Mouse (Mus musculus): Measurements from ENCODE around the gene Slc22a23.

Slc22a23 gene

DNA sequence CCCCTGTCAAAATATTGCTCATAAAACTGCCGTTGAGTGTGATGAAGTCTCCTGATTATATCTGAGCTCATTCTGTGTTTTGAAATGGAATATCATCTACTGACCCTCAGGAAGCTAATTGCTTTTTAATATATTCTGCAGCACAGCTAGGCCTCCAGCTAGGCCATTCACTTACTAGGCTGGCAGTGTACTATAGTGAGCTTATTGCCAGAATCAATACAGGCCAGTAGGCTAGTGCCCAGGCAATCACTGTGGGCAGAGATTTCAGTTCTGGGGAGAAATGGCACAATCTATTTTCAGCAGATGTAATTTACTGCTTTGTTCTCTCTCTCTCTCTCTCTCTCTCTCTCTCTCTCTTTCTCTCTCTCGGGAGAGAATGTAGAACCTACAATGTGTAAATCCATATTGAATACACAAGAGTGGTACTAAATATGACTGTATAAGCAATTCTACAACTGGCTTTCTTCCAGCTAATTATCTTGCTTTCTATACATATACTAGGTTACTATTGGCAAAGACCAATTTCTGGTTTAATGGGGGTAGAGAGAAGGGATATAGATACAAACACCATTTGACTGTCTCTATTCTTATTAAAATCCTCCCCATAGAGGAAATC is 75.5 kb downstream of the Slc22a23 start:
- DNase-seq (ENCODE audit: low read depth) = no peak

DNA sequence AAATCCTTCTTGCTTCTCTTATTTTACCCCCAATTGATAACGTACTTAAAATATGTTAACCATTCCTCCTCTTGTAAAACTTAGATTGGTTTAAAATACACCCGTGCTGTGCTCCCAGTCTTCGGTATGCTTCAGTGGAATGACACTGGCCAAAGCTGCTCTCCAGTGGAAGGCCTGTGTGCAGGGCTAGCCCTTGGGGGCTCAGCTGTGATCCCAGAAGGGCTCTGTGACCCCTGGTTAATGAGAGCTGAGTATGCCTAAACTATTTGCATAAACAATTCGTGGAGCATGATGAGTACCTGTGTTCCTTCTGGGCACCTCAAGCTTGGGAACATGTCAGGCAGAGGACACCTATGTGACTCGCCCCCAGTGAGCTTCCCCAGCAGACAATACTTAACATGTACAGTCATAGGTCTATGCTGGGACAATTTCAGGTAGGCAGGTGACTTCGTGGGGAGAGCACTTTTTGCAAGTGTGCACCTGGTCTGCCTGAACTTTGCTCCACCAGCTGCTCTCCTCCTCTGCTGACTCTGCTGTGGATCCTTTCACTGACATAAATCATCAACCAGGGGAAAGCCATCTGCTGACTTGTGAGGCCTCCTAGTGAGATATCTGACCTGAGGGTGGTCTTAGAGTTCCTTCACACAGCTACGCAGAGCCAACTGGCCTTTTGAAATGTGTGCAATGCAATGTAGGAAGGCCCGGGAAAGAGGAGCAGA is 77.9 kb downstream of the Slc22a23 start:
- no peak for DNase-seq (ENCODE audit: low read depth)

- DNase-seq (ENCODE audit: low read depth) = no peak
These were observed 78.9 kb downstream of the Slc22a23 start for GRCm38 (mm10) chr13:34266067-34266466.

DNA sequence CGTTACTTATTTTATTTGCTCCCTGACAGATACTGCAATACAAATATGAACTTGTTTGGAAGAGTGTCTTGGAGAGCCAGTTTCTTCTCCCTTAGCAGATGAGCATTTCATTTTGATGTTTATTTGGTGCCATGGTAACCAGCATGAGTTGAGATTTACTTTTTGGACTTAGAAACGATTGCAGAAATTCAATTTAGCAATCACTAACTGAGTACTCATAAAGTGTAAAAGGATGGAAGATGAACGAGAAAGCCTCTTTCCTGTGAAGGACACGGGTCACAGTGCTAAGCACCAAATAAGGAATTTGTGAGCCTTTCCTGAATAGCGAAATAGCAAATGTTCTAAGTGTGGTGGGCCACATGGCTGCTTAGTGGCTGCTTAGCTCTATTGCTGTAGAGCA is 79.4 kb downstream of the Slc22a23 start:
- DNase-seq (ENCODE audit: low read depth) = no peak

DNA sequence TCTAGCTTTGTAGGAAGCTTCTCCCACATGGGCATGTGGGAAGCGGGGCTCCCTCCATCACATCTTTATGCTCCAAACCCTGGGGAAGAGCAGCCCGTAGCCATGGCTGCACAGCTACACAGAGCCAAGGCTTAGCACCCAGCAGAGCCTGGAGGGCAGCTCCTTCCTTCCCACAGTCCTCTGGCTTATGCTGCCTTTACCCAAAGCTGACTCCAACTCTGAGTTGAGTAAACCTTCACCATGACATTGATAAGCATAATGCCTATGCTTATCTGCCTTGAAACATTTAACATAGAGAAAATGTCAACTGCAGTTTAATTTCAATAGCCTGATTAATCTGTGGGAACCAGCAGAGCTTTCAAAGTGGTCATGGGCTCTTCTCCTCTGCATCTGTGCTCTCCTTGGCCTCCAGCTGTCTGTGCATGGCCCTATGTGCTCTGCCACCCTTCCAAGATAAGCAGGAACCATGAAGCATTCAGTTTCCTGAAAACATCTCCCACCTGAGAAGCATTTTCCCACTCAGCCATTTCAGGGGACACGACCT is 79.9 kb downstream of the Slc22a23 start:
- DNase-seq (ENCODE audit: low read depth) = no peak

DNA sequence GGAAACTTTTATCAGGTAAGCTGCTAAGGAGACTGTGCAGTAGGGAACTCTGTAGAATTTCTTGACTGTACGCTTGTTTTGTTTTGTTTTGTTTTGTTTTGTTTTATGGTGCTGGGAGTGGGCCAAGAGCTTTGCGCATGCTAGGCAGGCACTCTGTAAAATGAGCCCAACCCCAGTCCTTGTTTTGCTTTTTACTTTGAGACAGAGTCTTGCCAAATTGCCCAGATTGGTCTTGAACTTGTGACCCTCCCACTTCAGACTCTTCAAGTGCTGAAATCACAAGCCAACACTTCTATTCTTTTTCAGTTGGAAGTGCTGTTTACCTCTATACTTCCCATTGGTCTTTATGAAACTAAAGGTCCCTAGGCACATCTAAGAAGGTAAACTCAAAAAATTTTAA is 80.5 kb downstream of the Slc22a23 start:
- DNase-seq (ENCODE audit: low read depth) = peak; percentile 20

DNA sequence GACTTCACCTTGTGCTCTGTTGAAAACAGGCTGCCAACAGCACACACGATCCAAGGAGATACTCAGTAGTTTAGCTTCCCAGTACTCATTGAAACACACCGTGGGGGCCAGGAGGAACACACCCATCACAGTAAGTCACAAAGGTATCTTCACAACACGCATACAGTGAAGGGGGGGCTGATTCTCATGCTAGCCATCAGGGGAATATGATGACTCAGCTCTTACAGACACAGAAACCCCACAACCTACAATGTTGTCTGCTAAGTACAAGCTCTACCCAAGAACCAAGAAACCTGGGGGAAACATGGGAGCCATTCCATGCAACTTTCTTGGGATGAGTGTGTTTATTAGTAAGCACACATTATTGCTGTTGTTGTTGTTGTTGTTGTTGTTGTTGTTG is 86.2 kb downstream of the Slc22a23 start:
- no peak for DNase-seq (ENCODE audit: low read depth)

DNA sequence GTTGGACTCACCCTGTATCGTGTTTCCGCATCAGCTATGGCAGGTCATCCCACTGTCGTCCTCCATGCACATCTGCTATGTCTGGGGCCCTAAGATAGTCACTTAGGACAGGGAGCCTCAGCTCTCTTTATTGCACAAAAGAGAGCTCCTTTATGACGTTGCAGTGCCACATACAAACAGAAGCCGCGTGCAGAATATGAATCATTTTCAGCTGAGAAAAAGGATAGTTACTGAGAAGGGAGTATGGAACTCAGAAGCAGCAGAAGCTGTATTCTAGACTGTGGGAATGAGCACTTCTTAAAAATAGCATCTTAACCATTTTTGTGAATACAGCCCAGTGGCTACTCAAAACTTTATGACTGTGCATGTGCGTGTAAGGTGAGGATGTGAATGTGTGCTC is 87.8 kb downstream of the Slc22a23 start:
- no peak for DNase-seq (ENCODE audit: low read depth)

DNA sequence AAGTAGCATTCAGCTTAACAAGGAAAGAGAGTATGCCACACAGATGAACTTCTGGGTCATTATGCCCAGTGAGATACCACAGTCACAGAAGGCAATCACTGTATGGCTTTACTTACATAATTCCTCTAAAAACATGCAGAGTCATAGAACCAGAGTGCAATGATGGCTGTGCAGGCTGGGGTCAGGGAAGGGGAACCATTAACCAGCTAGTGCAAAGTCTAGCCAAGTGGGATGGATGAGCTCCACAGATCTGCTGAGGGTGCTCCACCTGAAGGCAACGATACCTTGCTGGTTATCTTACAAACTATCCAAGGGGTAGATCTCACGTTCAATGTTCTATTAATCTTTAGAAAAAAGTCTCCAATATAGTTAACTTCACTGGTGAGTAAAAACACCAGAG is 88.3 kb downstream of the Slc22a23 start:
- DNase-seq (ENCODE audit: low read depth) = no peak

DNA sequence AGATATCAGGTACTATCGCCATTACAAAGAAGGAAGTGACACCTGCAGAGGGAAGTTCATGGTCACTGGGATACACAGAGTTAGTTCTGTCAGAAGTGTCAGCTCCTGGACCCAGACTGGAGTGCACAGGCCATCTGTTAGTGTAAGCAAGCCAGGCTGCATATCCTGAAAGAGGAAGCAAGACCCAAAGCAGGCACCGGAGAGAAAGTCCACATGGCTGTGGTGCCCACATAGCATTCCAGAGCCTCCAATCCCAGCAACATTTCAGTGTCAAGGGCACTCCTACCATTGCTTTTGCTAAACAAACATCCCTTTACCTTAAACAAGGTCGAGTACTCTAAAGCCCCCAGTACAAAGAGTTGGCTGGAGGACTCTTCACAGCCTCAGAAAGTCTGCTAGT is 89.7 kb downstream of the Slc22a23 start:
- DNase-seq (ENCODE audit: low read depth) = no peak

- no peak for DNase-seq (ENCODE audit: low read depth)
These were observed 90.3 kb downstream of the Slc22a23 start for GRCm38 (mm10) chr13:34254691-34255090.

DNA sequence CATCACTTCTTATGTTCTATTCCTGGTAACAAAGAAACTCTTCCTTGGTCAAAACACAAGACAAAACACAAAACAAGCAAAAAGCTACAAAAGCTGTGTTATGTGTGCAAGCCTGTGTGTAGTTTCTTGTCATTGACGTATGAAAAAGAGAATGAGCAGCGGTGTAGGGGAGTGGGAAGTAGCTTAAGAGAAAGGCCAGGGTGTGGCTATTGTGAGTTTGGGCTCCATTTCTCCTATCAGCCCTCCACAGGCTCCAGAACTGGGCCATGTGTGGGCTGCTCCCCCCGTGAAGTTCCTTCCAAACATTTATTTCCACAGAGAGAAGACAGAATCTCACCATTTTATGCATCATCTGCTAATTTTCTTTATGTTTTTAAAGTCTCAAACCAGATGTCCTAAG is 91.2 kb downstream of the Slc22a23 start:
- no peak for DNase-seq (ENCODE audit: low read depth)

DNA sequence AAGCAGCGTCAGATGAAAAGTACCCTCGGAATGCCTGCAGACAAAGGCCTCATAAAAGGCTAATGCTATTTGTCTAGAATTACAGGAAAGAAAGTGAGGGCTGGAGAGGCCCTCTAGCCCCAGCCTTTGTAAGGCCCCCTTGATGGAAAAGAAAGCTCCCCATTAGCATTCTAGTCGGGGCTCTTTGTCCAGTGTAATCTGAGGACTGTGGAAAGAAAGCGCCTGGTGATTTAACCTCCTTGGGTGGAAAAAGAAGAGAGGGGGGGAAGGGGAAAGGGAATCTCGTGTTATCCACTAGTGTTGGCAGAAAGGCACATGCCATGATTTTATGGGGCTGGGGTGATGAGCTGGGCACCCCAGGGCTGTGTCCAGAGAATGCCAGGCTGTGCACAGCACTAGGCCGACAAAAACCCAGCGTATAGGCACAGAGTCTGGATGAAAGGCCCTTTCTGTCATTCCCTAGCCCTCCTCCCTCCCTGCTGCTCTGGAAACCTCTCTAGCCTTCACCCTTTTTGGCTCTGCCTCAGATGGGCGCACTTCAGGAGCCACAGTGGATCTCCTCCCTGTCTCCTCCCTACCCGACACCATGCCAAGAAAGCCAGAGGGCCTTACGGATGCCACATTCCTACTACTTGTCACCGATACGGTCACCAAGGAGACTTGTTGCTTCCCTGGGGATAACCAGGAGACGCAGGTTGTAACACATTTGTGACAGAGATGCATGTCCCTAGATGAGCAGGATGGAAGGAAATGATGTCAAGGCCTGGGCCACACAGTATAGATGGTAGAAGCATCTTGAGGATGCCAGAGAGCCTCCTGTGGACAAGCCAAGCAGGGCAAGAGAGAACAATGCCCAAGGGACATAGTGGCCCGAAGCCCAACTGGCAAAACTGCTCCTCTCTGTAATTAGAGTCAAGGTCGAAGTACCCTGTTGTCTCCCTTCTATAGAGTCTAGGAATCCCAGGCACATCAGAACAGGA is 95.8 kb downstream of the Slc22a23 start:
- no peak for DNase-seq (ENCODE audit: low read depth)

DNA sequence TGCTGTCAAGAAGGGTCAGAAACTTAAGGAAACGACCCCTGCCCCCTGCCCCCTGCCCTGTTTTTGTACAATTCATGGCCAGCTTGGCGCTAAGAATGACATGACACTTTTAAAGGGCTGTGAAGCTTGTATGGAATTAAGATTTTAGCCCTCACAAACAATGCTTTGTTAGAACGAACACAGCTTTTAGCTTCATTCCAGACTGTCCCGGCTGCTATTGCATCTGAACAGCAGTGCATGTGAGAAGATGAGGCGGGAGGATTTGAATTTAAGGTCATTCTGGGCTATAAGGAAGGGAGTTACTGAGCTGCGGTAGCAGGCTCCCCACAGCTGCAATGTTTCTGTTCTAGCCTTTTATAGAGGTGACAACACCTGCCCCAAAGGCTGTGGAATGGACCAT is 96.9 kb downstream of the Slc22a23 start:
- DNase-seq (ENCODE audit: low read depth) = no peak

DNA sequence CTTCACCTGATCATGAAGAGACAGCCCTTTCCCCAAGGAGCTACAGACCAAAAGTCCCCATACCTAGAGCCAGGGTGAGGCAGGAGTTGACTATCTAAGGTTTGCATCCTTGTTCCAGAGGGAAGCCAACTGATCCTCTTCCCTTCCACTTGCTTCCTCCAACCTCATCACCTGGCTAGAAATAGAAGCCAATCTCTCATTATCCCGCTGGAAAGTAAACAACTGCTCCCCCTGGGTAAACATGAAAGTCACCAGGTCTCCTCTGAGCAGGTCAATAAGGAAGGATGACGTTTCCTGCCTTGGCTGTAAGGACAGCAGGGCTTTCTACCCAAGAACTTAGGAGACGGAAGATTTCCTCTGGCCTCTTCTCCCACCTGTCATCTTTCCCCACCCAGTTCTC is 98.2 kb downstream of the Slc22a23 start:
- no peak for DNase-seq (ENCODE audit: low read depth)

DNA sequence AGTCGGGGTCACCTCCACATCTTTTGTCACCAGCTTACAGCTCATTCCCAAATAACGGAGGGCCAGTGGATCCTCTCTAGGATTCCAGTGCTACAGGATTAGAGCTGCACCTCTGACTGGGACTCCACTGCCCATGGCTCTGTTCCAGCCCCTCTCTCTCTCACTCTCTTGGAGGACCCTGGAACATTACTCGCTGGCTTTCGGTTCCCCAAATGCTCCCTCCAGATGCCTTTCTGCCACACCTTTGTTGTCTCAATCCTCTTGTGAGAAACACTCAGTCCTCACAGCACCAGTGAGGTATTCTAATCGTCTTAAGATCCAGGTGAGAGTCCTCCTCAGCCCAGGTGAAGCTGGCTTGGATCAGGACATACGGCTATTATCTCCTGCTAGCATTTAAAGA is 99.8 kb downstream of the Slc22a23 start:
- DNase-seq (ENCODE audit: low read depth) = no peak

- DNase-seq (ENCODE audit: low read depth) = no peak
These were observed 100.8 kb downstream of the Slc22a23 start for GRCm38 (mm10) chr13:34244186-34244585.

DNA sequence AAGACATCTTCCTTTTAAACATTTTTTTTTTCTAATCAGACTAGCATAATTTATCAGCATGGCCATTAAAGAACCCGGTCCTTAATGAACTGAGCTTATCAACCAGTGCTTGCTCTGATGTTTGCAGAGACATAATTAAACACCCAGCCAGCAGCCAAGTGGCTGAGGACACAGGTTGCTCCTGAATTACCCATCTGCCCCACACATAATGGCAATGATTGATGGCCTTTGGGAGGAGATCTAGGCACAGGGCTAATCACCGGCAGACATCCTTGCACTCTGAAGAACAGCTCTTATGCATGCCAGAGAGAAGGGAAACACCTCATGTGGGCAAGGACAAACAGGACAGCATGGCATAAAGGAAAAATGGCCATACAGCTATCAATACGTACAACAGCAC is 102.8 kb downstream of the Slc22a23 start:
- DNase-seq (ENCODE audit: low read depth) = no peak

- no peak for DNase-seq (ENCODE audit: low read depth)
These were observed 104.9 kb downstream of the Slc22a23 start for GRCm38 (mm10) chr13:34240087-34240428.

DNA sequence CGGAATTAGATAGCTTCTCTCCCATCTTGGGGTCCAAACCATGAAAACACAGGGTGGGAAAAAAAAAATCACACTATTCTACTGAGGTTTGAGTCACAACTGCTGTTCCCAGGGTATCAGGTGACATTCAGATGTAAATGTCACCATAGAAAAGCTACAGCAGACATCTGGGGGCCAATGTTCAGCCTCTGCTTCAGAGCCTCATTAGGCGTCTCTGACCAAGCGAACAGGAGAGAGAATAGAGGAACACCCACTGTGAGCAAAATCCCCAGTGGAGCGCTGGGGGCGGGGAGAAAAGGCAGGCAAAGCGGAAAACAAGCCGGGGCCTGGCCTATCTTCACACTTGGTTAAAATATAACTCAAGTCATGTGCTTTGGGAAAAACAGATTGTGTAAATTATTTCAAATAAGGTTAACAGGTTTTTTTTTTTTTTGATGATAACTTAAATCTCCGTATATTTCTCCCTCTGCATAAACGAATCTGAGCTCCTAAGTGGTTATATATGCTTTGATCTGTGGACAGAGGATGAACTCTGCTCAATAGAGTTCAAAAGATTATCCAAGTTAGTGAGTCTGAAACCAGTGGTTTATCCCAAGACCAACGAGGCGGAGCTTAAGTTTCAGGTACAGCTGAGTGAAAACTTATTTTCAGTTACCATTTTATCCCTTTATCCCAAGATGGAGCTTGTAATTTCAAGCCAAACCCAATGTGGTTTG is 105.5 kb downstream of the Slc22a23 start:
- no peak for DNase-seq (ENCODE audit: low read depth)

DNA sequence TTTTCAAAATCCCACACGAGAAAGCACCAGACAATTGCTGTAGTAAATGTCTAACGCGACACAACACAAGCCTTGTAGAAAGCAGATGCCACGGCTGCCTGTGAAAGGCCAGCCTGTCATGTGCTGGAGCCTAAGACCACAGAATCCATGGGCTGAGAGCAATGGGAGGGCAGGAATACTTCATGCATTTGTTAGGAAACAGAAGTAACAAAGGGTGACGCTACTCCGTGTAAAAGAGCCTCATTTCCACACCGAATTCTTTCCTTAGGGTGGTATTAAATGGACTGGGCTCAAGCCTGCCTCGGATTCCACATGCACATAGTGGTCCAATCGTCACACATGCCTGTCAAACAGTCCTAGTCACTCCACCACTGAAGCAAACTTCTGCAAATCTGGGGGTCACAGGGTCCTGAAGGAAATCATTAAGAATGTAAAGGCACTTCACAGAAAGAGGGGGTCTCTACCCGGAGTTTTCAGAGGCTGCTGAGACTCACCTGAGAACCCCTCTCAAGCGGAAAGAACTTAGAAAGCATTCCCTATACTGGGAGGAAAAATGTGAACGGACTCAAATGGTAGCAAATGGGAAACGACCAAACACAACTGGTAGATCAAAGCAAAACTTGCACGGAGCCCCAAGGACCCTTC is 106.2 kb downstream of the Slc22a23 start:
- no peak for DNase-seq (ENCODE audit: low read depth)

DNA sequence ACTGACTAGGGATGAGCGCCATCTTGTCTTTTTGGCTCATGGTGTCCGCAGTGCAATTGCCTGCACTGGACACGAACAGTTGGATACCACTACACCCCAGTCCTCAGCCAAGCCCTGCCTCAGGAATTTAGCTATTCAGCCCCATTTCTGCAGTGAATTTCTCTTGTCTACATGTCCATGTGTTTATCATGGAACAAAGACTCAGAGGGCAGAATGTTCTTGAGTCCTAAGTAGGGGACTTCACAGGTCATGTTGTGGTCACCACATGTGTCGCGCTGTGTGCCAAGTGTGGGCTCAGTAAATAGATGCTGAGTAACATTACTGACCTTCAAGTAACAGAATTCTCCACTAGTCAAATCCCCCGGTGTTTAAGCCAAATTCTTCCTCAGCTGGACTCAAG is 109.9 kb downstream of the Slc22a23 start:
- peak; percentile 10 for DNase-seq (ENCODE audit: low read depth)
